Mouse (Mus musculus) lung, postnatal 0 days (tissue): ENCODE data around the gene Coasy. TPM values are rescaled to one million over a fixed set of nuclear protein-coding genes. Genes with fewer than 3 reads are reported as not detected.
A peak's percentile ranks its signal among the peaks of the same experiment; 100 is the strongest.
"Not testable (repeated sequence)": the region's sequence is repeated elsewhere in the genome, so short reads cannot be mapped to it uniquely, and the experiment has no call there.

Source experiments
- ATAC-seq: fragments of 200-750 bp; cut with Nextera tagmentation; 2 replicates; pipeline ENCODE4 v1.8.0; 2017; ENCODE audit warnings: moderate library complexity
- DNase-seq: peaks from one replicate; pipeline ENCODE4 v3.0.0-alpha.2; 2016; ENCODE audit warnings: low spot score
- H3K27ac ChIP-seq: fragments of 300-500 bp; sonication (generic); 2 replicates; pipeline ENCODE4 v1.5.1; 2014; ENCODE audit warnings: antibody characterized with exemption, mild to moderate bottlenecking, low read length, mixed read lengths
- H3K27me3 ChIP-seq: fragments of 300-500 bp; sonication (generic); replicated peaks from 2 replicates; pipeline ENCODE4 v1.6.1; 2014; ENCODE audit warnings: low read length, mixed read lengths; ENCODE audit not compliant: insufficient read depth
- H3K36me3 ChIP-seq: fragments of 300-500 bp; sonication (generic); 2 replicates; pipeline ENCODE4 v1.6.1; 2014; ENCODE audit warnings: low read length, mixed read lengths; ENCODE audit not compliant: insufficient read depth
- H3K4me1 ChIP-seq: fragments of 300-500 bp; sonication (generic); 2 replicates; pipeline ENCODE4 v1.6.1; 2014; ENCODE audit warnings: antibody characterized with exemption, low read depth, low read length, mixed read lengths; ENCODE audit not compliant: insufficient read depth
- H3K4me2 ChIP-seq: fragments of 300-500 bp; sonication (generic); replicated peaks from 2 replicates; pipeline ENCODE4 v1.6.1; 2014; ENCODE audit warnings: low read depth, mild to moderate bottlenecking, low read length, moderate library complexity, mixed read lengths
- H3K4me3 ChIP-seq: fragments of 300-500 bp; sonication (generic); 2 replicates; pipeline ENCODE4 v1.5.1; 2014; ENCODE audit warnings: low read depth, low read length
- H3K9ac ChIP-seq: fragments of 300-500 bp; sonication (generic); replicated peaks from 2 replicates; pipeline ENCODE4 v1.6.1; 2014; ENCODE audit warnings: low read depth, mild to moderate bottlenecking
- H3K9me3 ChIP-seq: fragments of 300-500 bp; sonication (generic); 2 replicates; pipeline ENCODE4 v1.6.1; 2016; ENCODE audit warnings: low read length, mixed read lengths
- CTCF ChIP-seq: IDR thresholded peaks from 2 replicates; pipeline ENCODE4 v1.5.1; 2016; ENCODE audit warnings: antibody characterized with exemption, mild to moderate bottlenecking
- EP300 ChIP-seq: IDR thresholded peaks from 2 replicates; pipeline ENCODE4 v1.6.1; 2016; ENCODE audit warnings: antibody characterized with exemption, mild to moderate bottlenecking, control low read depth
- WGBS: fragments of 180-500 bp; shearing (Covaris S2); extraction: QIAGEN DNeasy Blood & Tissue Kit; methylation state at CpG from one replicate; pipeline ENCODE4 v1.1.7; 2014; 5-methylcytosine and 5-hydroxymethylcytosine counted together
- polyA plus RNA-seq: library from polyadenylated mRNA; unstranded; fragments of >200 nt; fragmentation: Nextera tagmentation; extraction: Ambion mirVana; gene quantifications from 2 replicates; pipeline ENCODE4 v1.2.1, GENCODE M21; 2015

The Coasy gene
- polyA plus RNA-seq, 1 experiment from 2014 or later: 30.5 TPM

DNA sequence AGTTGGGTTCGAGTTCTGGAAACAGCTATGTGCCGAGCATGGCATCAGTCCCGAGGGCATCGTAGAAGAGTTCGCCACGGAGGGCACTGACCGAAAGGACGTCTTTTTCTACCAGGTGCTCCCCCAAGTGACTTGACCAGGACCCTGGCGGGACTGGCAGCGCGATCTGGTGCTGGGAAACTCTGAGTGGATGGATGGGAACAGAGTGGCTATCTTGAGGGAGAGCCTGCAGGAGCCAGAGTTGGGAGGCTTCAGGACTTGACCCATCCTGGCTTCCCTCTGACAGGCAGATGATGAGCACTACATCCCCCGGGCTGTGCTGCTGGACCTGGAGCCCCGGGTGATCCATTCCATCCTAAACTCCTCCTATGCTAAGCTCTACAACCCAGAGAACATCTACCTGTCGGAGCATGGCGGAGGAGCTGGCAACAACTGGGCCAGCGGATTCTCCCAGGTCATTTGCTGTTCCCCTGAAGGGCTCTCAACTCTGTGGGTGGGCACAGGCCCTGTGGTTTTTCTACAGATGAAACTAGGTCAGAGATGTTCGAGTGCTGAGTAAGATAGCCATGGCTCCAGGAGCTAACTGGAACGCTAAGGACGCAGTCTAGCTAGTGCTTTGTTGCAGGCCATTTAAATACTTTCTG lies 38.3 kb downstream of the Coasy start:
- Histone ChIP-seq H3K27ac (peak overlapping the region; percentile 75), H3K36me3 (no peaks in the 10 kb centered on the region), H3K9ac (peak overlapping the region; percentile 37), H3K4me2 (peak overlapping the region; percentile 87), H3K4me1 (peaks cover 16% of the 10 kb centered on the region; the same call in 1 of the 2 replicates), H3K4me3 (peak overlapping the region; percentile 80), H3K27me3 (no peaks in the 10 kb centered on the region), H3K9me3 (no peaks in the 10 kb centered on the region)
- WGBS: 13% methylated on average over 19 of the region's 19 CpGs
- DNase-seq (no peak), ATAC-seq (no peak)
- TF ChIP-seq EP300: no peak
- no peak for TF ChIP-seq CTCF

DNA sequence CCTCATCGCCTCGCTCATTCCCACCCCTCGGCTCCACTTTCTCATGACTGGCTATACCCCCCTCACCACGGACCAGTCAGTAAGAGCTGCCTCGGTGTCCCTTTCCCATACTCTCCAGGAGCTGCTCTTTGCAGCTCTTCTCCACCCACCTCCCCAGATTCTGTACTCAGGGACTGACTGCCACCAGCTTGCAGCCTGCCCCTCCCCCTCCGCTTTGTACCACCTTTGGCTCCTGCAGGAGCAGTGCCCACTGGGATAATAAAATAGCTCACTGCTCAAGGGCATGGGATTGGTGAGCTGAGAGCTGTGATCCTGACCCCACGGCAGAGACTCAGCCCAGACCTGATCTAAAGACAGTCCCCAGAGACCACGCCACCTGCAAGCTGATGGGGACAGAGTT lies 42.1 kb downstream of the Coasy start:
- H3K4me2 ChIP-seq, H3K4me1 ChIP-seq, ATAC-seq, H3K4me3 ChIP-seq, H3K9me3 ChIP-seq, H3K36me3 ChIP-seq, H3K27ac ChIP-seq, H3K9ac ChIP-seq, H3K27me3 ChIP-seq, DNase-seq: not testable (repeated sequence)
- WGBS: 89% methylated on average over 8 of the region's 8 CpGs

- DNase-seq, H3K4me3 ChIP-seq, H3K9me3 ChIP-seq, H3K36me3 ChIP-seq, H3K27me3 ChIP-seq, H3K9ac ChIP-seq, H3K27ac ChIP-seq, ATAC-seq, H3K4me1 ChIP-seq, H3K4me2 ChIP-seq: not testable (repeated sequence)
- WGBS: 97% methylated on average over 5 of the region's 9 CpGs
Observed at GRCm38 (mm10) chr11:101125008-101125407, 42.6 kb downstream of the Coasy start.

- no peak for DNase-seq
- ATAC-seq: no peak
Observed at GRCm38 (mm10) chr11:101127075-101127474, 44.7 kb downstream of the Coasy start.

GRCm38 (mm10) chr11:101128996-101129577 lies 46.7 kb downstream of the Coasy start:
- ATAC-seq: no peak

More at GRCm38 (mm10) chr11:101127075-101127474, 44.7 kb downstream of the Coasy start:
- no peak overlapping the region for H3K27ac ChIP-seq
- H3K9me3 ChIP-seq: no peaks in the 10 kb centered on the region
- no peaks in the 10 kb centered on the region for H3K4me1 ChIP-seq
- H3K36me3 ChIP-seq: no peaks in the 10 kb centered on the region; the same call in 1 of the 2 replicates
- WGBS: 67% methylated on average over 1 of the region's 1 CpGs
- H3K4me3 ChIP-seq: no peak overlapping the region
- peak; percentile 33; the same call in 1 of the 2 replicates for TF ChIP-seq CTCF
- TF ChIP-seq EP300: no peak
- no peak overlapping the region for H3K4me2 ChIP-seq
- H3K9ac ChIP-seq: no peak overlapping the region
- H3K27me3 ChIP-seq: no peaks in the 10 kb centered on the region

GRCm38 (mm10) chr11:101130056-101130756 lies 47.8 kb downstream of the Coasy start:
- ATAC-seq (peak; percentile 46; the same call in 1 of the 2 replicates), DNase-seq (peak; percentile 26)
- no peaks in the 10 kb centered on the region for H3K4me1 ChIP-seq
- H3K27ac ChIP-seq: no peak overlapping the region
- no peak overlapping the region for H3K9ac ChIP-seq
- H3K36me3 ChIP-seq: no peaks in the 10 kb centered on the region; the same call in 1 of the 2 replicates
- no peak overlapping the region for H3K4me3 ChIP-seq
- H3K9me3 ChIP-seq: no peaks in the 10 kb centered on the region
- WGBS: 31% methylated on average over 18 of the region's 18 CpGs
- no peak overlapping the region for H3K4me2 ChIP-seq
- TF ChIP-seq CTCF (no peak), EP300 (no peak)
- no peaks in the 10 kb centered on the region for H3K27me3 ChIP-seq

More at GRCm38 (mm10) chr11:101128996-101129577, 46.7 kb downstream of the Coasy start:
- no peaks in the 10 kb centered on the region for H3K9me3 ChIP-seq
- H3K4me2 ChIP-seq: no peak overlapping the region
- no peaks in the 10 kb centered on the region for H3K4me1 ChIP-seq
- no peak for DNase-seq
- H3K27ac ChIP-seq: no peak overlapping the region
- no peak overlapping the region for H3K4me3 ChIP-seq
- no peaks in the 10 kb centered on the region for H3K27me3 ChIP-seq
- 73% methylated on average over 11 of the region's 11 CpGs for WGBS
- no peak overlapping the region for H3K9ac ChIP-seq
- TF ChIP-seq EP300: no peak
- TF ChIP-seq CTCF: no peak
- H3K36me3 ChIP-seq: no peaks in the 10 kb centered on the region; the same call in 1 of the 2 replicates
